Mouse (Mus musculus) Patski (cell line): ENCODE results near the gene Adam33. TPM values are rescaled to one million over a fixed set of nuclear protein-coding genes. Genes with fewer than 3 reads are reported as not detected.
"Not testable (repeated sequence)": the region's sequence is repeated elsewhere in the genome, so short reads cannot be mapped to it uniquely, and the experiment has no call there.

Experiments used
- ATAC-seq: fragments of 100-300 bp; one replicate; pipeline ENCODE4 v1.8.0; 2021
- CTCF ChIA-PET: fragments of 350-600 bp; sonication (Branson Sonifier 250); formaldehyde crosslinking; loops from one replicate; lab custom pipeline; 2022; ENCODE audit warnings: inconsistent platforms; lab: Charles Lee
- POLR2A ChIA-PET: fragments of 350-600 bp; sonication (Branson Sonifier 250); formaldehyde crosslinking; loops from one replicate; lab custom pipeline; 2022; ENCODE audit warnings: antibody characterized with exemption, inconsistent platforms; lab: Charles Lee
- DNase-seq: peaks from one replicate; pipeline ENCODE4 v3.0.0-alpha.2; 2011; ENCODE audit warnings: low read depth, low spot score
- H3K27me3 ChIP-seq: fragments of 371-371 bp; one replicate; pipeline ENCODE4 v1.5.1; 2021
- CTCF ChIP-seq: fragments of 100-300 bp; IDR thresholded peaks from one replicate; pipeline ENCODE4 v1.5.1; 2021
- in situ Hi-C: fragments of 300-500 bp; cut with MboI; formaldehyde crosslinking; loops from 3 replicates; pipeline ENCODE4 v1.11.1; 2018; ENCODE audit warnings: low pct_unique_long_range_greater_than_20kb, mixed read lengths
- polyA plus RNA-seq: library from polyadenylated mRNA; unstranded; gene quantifications from one replicate; pipeline ENCODE4 v1.2.3, GENCODE M21; 2021

The Adam33 gene
- 0.63 TPM for polyA plus RNA-seq

DNA sequence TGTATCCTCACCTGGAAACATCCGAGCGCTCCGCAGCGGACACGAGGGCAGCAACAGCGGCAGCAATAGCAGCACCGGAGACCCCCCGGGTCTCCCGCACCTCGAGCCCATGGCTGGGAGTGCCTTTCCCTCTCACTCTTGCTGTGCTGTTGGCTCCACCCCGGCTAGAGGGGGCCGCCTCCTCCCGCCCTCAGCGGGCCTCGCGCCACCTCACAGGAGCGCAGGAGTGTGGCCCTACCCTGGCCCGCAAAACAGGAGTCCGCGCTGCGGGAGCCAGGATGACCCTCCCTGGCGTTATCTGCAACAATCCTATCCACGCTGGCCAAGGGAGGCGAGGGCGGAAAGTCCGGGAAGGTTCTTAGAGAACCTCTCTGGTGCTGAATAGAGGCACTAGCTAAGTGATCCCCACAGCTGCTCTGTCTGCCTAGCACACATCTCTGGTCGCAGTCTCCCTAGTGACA, at the start of gene Adam33:
Adam33 (minus strand) TSS at position 411 of the 461 bp plus-strand sequence.
- DNase-seq (no peak), ATAC-seq (no peak)
- H3K27me3 ChIP-seq: no peaks in the 10 kb centered on the region
- POLR2A ChIA-PET: no interaction called here
- in situ Hi-C loops: no loop called here
- TF ChIP-seq CTCF: no peak
- CTCF ChIA-PET: no interaction called here

DNA sequence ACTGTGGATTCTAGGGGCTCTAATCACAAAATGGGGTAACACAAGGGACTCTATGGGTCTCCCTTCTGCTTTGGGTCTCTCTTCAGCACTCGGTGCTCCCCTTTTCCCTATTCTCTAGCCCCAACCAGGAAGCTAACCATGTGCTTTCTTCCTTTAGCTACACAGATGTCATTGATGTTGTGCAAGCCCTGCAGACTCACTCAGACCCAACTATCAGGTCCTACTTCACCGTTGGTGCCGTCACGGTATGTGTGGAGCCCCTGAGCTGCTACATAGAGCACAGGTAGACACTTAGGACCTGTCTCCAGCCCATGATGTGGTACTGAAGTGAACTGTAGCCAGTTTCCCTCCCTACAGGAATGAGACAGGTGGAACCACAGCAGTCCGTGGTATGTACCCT, 42.4 kb upstream of the Adam33 start:
- no peak for ATAC-seq
- H3K27me3 ChIP-seq: peaks cover 8% of the 10 kb centered on the region
- TF ChIP-seq CTCF: no peak
- in situ Hi-C loops: no loop called here
- ChIA-PET POLR2A (interaction anchor here (0.9 kb wide), 1 partner anchor 50 kb away, joined by 3 read pairs; no protein-coding TSS in a partner anchor), CTCF (no interaction called here)
- DNase-seq: no peak

DNA sequence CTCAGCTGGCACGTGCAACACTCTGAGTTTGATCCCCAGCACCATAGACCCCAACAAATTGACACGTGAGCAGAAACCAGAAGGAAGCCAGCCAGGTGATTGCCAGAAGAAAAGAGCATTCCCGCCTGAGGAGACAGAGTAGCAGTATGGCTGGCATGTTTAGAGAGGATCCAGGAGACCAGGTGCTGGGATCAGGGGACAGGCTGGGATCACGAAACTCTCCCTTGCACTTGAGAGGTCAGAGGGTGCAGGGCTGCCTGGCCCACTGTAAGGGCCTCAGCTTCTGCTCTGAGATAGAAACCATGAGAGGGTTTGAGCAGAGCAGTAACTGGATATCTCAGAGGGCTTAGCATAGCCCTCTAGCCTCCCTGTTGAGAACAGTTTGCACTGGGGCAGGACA, 41.4 kb upstream of the Adam33 start:
- ATAC-seq, POLR2A ChIA-PET, CTCF ChIA-PET, H3K27me3 ChIP-seq, DNase-seq, in situ Hi-C loops: not testable (repeated sequence)

DNA sequence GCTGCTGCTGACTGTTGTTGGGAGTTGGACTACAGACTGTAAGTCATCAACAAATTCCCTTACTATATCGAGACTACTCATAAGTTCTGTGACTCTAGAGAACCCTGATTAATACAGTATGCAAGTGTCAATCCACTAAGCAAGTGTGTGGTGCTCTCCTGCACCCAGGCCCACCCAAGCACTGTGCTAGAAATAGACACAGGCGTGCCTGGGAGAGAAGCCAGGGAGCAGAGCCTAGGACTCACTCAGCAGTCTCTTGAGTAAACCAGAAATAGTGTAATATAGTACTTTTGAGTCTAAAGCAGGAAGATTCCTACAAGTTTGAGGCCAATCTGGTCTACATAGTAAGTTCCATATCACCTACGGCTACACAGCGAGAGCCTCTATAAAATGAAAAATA, 40.4 kb upstream of the Adam33 start:
- in situ Hi-C loops: no loop called here
- CTCF ChIA-PET: no interaction called here
- DNase-seq: no peak
- peaks cover 8% of the 10 kb centered on the region for H3K27me3 ChIP-seq
- ATAC-seq: no peak
- no peak for TF ChIP-seq CTCF
- POLR2A ChIA-PET: no interaction called here

DNA sequence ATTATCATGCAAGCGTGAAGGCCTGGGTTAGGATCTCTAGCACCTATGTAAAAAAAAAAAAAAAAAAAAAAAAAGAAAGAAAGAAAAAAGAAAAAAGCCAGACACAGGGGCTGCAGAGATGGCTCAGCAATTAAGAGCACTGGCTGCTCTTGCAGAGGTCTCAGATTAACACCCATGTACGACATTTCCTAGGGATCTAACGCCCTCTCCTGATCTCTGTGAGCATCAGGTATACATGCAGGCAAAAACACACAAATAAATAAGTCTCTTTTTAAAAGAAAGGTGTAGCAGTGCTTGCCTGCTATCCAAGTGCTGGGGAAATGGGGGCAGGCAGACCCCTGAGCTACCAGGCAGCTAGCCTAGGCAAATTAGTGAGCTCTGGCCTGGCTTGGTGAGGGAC, 37.9 kb upstream of the Adam33 start:
- DNase-seq (no peak), ATAC-seq (no peak)
- peaks cover 3% of the 10 kb centered on the region for H3K27me3 ChIP-seq
- ChIA-PET POLR2A (interaction anchor here (0.6 kb wide), 1 partner anchor 133 kb away, joined by 3 read pairs; no protein-coding TSS in a partner anchor), CTCF (no interaction called here)
- TF ChIP-seq CTCF: no peak
- in situ Hi-C loops: no loop called here

DNA sequence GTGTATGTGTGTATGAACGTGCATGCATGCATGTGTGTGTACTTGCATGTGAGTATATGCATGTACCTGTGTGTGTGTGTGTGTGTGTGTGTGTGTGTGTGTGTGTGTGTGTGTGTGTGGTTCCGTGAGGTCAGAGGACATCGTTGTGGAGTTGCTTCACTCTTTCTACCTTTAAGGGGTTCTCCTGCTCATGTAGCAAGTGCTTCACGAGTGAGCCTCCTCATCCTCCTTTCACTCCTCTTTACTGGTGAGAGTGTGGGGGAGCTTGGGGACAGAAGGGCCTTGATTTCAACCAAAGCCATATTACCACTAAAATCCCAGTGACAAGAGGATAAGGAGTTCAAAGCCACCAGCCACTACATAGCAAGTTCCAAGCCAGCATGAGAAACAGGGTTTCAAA, 33.5 kb upstream of the Adam33 start:
- no peaks in the 10 kb centered on the region for H3K27me3 ChIP-seq
- ATAC-seq (no peak), DNase-seq (no peak)
- in situ Hi-C loops: loop anchor here (10.0 kb wide), 1 partner anchor 318 kb away; no protein-coding TSS in a partner anchor
- no peak for TF ChIP-seq CTCF
- CTCF ChIA-PET: interaction anchor here (1.2 to 1.7 kb wide), 2 partner anchors 41 to 123 kb away, joined by 3 to 6 read pairs; no protein-coding TSS in a partner anchor
- POLR2A ChIA-PET: interaction anchor here (0.7 to 1.1 kb wide), 3 partner anchors 22 to 63 kb away, joined by 4 to 8 read pairs (median 5); partner anchors contain the start of gene 1700037H04Rik

DNA sequence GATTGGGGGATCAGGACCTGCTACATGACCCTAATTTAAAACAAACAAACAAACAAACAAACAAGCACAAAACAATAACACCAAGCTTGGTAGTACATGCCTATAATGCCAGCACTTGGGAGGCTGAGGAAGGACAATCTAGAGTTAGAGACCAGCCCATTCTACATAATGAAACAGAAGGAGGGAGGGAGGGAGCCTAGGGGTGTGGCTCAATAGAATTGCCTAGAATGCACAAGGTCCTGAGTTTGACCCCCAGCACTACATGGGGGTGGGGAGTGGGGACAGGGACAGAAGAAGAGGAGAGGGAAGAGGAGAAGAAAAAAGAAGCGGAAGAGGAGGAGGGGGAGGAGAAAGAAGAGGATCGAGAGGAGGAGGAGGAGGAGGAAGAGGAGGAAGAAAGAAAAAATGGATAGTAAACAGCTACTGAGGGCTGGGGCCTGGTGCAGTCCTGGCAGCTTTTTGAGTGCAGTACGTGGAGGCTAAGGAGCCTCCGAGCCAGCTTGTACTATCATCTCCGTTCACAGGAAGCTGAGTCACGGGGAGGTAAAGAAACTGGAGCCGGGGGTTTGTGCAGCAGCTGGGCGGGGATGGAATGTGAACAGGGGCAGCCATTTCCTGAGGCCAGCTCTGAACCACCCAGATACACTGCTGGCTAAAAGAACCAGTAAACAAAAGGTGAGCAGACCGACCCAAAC, 32.6 kb upstream of the Adam33 start:
- ChIA-PET CTCF (interaction anchor here (1.0 to 3.0 kb wide), 8 partner anchors 37 to 320 kb away, joined by 3 to 15 read pairs (median 6); partner anchors contain the start of gene 1700037H04Rik), POLR2A (interaction anchor here (0.6 to 1.1 kb wide), 3 partner anchors 23 to 305 kb away, joined by 3 to 8 read pairs (median 4); partner anchors contain the start of gene 1700037H04Rik)
- DNase-seq: no peak
- no peaks in the 10 kb centered on the region for H3K27me3 ChIP-seq
- no peak for TF ChIP-seq CTCF
- in situ Hi-C loops: loop anchor here (10.0 kb wide), 1 partner anchor 319 kb away; no protein-coding TSS in a partner anchor
- ATAC-seq: no peak

DNA sequence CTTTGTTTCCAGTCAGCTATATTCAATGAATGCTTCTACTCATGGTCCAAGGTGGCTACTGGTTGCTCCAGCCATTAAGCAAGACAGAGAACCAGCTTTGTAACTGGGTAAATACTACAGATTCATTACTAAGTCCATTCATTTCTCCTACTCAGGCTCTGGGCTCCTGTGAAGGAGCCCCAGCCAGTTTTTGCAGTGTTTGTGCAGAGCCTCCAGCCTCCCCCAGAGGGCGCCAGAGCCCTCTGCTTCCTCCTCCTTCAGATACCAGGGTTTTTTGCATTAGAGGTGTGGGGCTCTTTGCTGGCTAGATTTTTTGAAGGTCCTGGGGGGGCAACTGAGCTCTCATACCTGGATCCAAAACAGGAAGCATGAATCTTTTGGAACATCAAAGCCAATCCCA, 31.2 kb upstream of the Adam33 start:
- in situ Hi-C loops: loop anchor here (5.0 to 10.0 kb wide), 3 partner anchors 67 to 320 kb away; partner anchors contain the start of gene 1700037H04Rik
- ChIA-PET POLR2A (interaction anchor here (1.9 kb wide), 1 partner anchor 65 kb away, joined by 6 read pairs; the partner anchor contains the start of gene 1700037H04Rik), CTCF (interaction anchor here (0.6 to 3.0 kb wide), 21 partner anchors 8 to 322 kb away, joined by 3 to 15 read pairs (median 3); partner anchors contain the start of genes 1700037H04Rik, Pank2 and Siglec1)
- peak; percentile 44 for ATAC-seq
- TF ChIP-seq CTCF: peak; percentile 95
- no peaks in the 10 kb centered on the region for H3K27me3 ChIP-seq
- no peak for DNase-seq

DNA sequence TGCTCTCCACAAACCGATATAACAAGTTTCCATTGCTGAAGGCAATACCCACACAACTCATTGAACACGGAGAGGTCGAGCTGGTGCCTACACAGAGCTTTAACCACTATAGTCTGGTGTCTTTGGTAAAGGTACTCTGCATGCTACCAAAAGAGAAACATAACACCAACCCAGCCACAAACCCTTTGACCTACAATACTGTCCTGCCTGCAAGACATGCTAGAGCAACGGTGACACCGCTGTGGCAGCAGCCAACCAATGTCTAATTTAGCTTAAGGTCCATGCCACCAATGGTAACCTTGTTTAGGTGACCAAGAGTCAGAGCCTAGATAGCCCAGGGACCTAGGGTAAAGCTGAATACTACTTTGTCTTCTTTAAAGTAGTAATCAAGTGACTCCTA, 30.0 kb upstream of the Adam33 start:
- ChIA-PET POLR2A (interaction anchor here (1.9 kb wide), 1 partner anchor 66 kb away, joined by 6 read pairs; the partner anchor contains the start of gene 1700037H04Rik), CTCF (interaction anchor here (1.1 to 3.0 kb wide), 9 partner anchors 27 to 323 kb away, joined by 3 to 15 read pairs (median 4); partner anchors contain the start of gene Pank2)
- no peaks in the 10 kb centered on the region for H3K27me3 ChIP-seq
- DNase-seq (no peak), ATAC-seq (no peak)
- TF ChIP-seq CTCF: no peak
- in situ Hi-C loops: loop anchor here (5.0 to 10.0 kb wide), 3 partner anchors 69 to 321 kb away; partner anchors contain the start of gene 1700037H04Rik

DNA sequence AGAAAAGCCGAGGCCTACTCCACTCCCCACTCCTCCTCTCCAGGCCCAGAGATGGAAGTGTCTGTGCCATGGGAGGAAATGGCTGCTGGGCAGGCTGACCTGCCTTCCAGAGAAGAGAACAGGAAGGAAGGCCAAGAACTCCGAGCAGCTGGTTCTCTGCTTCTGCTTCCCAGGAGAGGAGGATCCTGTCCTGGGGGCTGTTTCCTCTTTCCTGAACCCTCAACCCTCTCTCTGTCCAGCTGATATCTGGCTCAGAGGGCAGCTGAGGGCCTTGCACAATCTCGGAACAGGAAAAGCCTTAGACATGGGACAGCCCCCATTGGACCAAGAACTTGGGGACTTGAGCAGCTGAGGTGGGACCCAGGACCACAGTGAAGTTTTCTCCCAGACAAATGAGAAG, 27.2 kb upstream of the Adam33 start:
- CTCF ChIA-PET: interaction anchor here (1.4 kb wide), 1 partner anchor 161 kb away, joined by 3 read pairs; no protein-coding TSS in a partner anchor
- no peak for DNase-seq
- no peaks in the 10 kb centered on the region for H3K27me3 ChIP-seq
- POLR2A ChIA-PET: no interaction called here
- in situ Hi-C loops: loop anchor here (5.0 to 10.0 kb wide), 3 partner anchors 71 to 324 kb away; partner anchors contain the start of gene 1700037H04Rik
- no peak for TF ChIP-seq CTCF
- ATAC-seq: no peak
